7 mouse cellular contexts compared by ENCODE assay signal in the genomic region with DNA sequence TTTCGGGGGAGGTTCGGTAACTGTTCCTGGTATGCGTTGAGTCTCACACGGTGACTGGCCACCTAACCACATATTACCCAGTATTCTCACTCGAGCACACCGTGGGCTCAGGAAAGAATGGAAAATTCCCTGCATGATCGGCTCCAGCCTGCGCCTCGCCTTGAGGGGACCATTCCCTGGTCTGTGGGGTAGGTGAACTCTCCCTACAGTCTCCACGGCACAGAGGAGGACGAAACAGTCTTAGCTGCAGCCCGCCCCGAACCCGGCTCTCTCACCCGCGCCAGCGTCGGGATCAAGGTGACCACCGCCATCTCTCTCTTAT. TPM values are rescaled to one million over a fixed set of nuclear protein-coding genes. Genes with fewer than 3 reads are reported as not detected.
DNase-seq lines count a peak whose midpoint lies in the region; ATAC-seq and TF ChIP-seq lines count a peak whose summit lies in the region.

No protein-coding gene starts in this region.

- peak overlapping the region; percentile 97 for H3K27ac ChIP-seq in neural tube, embryonic 11.5 days (ENCODE audit: low read depth, low read length)
- peak overlapping the region; percentile 100 for H3K27ac ChIP-seq in forebrain, embryonic 10.5 days
- H3K27ac ChIP-seq in limb, embryonic 15.5 days, result peak overlapping the region; percentile 99
- H3K27ac ChIP-seq in stomach, postnatal 0 days (replicated peaks), result peak overlapping the region; percentile 100

- TF ChIP-seq EP300 in stomach, postnatal 0 days (optimal IDR thresholded peaks at IDR 0.05), result no peak

- no peaks in the 10 kb centered on the region for H3K27me3 ChIP-seq in neural tube, embryonic 11.5 days (ENCODE audit: control insufficient read depth, insufficient read depth, low read length)
- H3K27me3 ChIP-seq in forebrain, embryonic 10.5 days (ENCODE audit: poor library complexity, severe bottlenecking), result no peaks in the 10 kb centered on the region
- H3K27me3 ChIP-seq in limb, embryonic 15.5 days, result no peaks in the 10 kb centered on the region
- H3K27me3 ChIP-seq in stomach, postnatal 0 days (ENCODE audit: control insufficient read depth, insufficient read depth, low read length), result no peaks in the 10 kb centered on the region

- no peak; the same call in 1 of the 2 replicates for ATAC-seq in neural tube, embryonic 11.5 days (ENCODE audit: insufficient read depth, low FRiP score, low TSS enrichment)
- ATAC-seq in limb, embryonic 15.5 days (ENCODE audit: insufficient number of reproducible peaks, low FRiP score, low TSS enrichment, low read depth), result no peak
- ATAC-seq in stomach, postnatal 0 days (ENCODE audit: low FRiP score, low TSS enrichment), result no peak

- no peak for DNase-seq in neural tube, embryonic 11.5 days (ENCODE audit: low spot score)
- no peak for DNase-seq in neural tube, embryonic 10.5 days (ENCODE audit: extremely low spot score, low spot score)
- DNase-seq in forebrain, embryonic 10.5 days (ENCODE audit: extremely low spot score, low spot score), result no peak
- DNase-seq in stomach, postnatal 0 days (ENCODE audit: low spot score), result no peak
- no peak for DNase-seq in kidney, adult 11 months
- no peak for DNase-seq in frontal cortex, postnatal 14 days (ENCODE audit: low spot score in 2 of 2)

- no peaks in the 10 kb centered on the region for H3K9me3 ChIP-seq in neural tube, embryonic 11.5 days (ENCODE audit: control insufficient read depth, low read length)
- no peaks in the 10 kb centered on the region for H3K9me3 ChIP-seq in forebrain, embryonic 10.5 days
- no peaks in the 10 kb centered on the region for H3K9me3 ChIP-seq in limb, embryonic 15.5 days
- H3K9me3 ChIP-seq in stomach, postnatal 0 days (ENCODE audit: control insufficient read depth, low read length), result no peaks in the 10 kb centered on the region

- H3K4me1 ChIP-seq in neural tube, embryonic 11.5 days (ENCODE audit: control insufficient read depth, insufficient read depth, low read length), result peaks cover 14% of the 10 kb centered on the region
- H3K4me1 ChIP-seq in forebrain, embryonic 10.5 days, result peaks cover 37% of the 10 kb centered on the region
- H3K4me1 ChIP-seq in limb, embryonic 15.5 days, result peaks cover 18% of the 10 kb centered on the region
- H3K4me1 ChIP-seq in stomach, postnatal 0 days (replicated peaks; ENCODE audit: control insufficient read depth, insufficient read depth), result peaks cover 3% of the 10 kb centered on the region; the same call in 1 of the 2 replicates

- peak overlapping the region; percentile 78 for H3K4me2 ChIP-seq in neural tube, embryonic 11.5 days (ENCODE audit: low read depth)
- peak overlapping the region; percentile 53 for H3K4me2 ChIP-seq in limb, embryonic 15.5 days
- H3K4me2 ChIP-seq in stomach, postnatal 0 days (replicated peaks; ENCODE audit: low read depth), result peak overlapping the region; percentile 79

- no peak for TF ChIP-seq CTCF in stomach, postnatal 0 days (IDR thresholded peaks at IDR 0.05; ENCODE audit: low read depth)

- H3K4me3 ChIP-seq in neural tube, embryonic 11.5 days (ENCODE audit: low read depth, low read length), result peak overlapping the region; percentile 97
- peak overlapping the region; percentile 96 for H3K4me3 ChIP-seq in forebrain, embryonic 10.5 days
- H3K4me3 ChIP-seq in limb, embryonic 15.5 days, result peak overlapping the region; percentile 98
- H3K4me3 ChIP-seq in stomach, postnatal 0 days (ENCODE audit: low read depth, low read length), result peak overlapping the region; percentile 97

- under 1% methylated on average over 19 of the region's 19 CpGs for WGBS in neural tube, embryonic 11.5 days
- under 1% methylated on average over 19 of the region's 19 CpGs for WGBS in forebrain, embryonic 10.5 days
- WGBS in limb, embryonic 15.5 days, result under 1% methylated on average over 19 of the region's 19 CpGs
- WGBS in stomach, postnatal 0 days, result under 1% methylated on average over 19 of the region's 19 CpGs

- peaks cover 2% of the 10 kb centered on the region for H3K36me3 ChIP-seq in neural tube, embryonic 11.5 days (ENCODE audit: control insufficient read depth, insufficient read depth, low read length)
- peaks cover 33% of the 10 kb centered on the region for H3K36me3 ChIP-seq in forebrain, embryonic 10.5 days (replicated peaks)
- H3K36me3 ChIP-seq in limb, embryonic 15.5 days, result no peaks in the 10 kb centered on the region; the same call in 1 of the 2 replicates
- H3K36me3 ChIP-seq in stomach, postnatal 0 days (ENCODE audit: control insufficient read depth, insufficient read depth, low read length), result peaks cover 2% of the 10 kb centered on the region; the same call in 1 of the 2 replicates

- H3K9ac ChIP-seq in neural tube, embryonic 11.5 days (ENCODE audit: low read length), result peak overlapping the region; percentile 98
- H3K9ac ChIP-seq in limb, embryonic 15.5 days, result peak overlapping the region; percentile 99
- peak overlapping the region; percentile 99 for H3K9ac ChIP-seq in stomach, postnatal 0 days (ENCODE audit: low read length)

RNA-seq across cellular contexts. Expression of a gene that starts 0.3 kb away (rescaled TPM):
- polyA plus RNA-seq in neural tube, embryonic 11.5 days (2014; fragmentation: Nextera tagmentation; extraction: Ambion mirVana), result 64.5 and 68.0 TPM in 2 replicates
- polyA plus RNA-seq in forebrain, embryonic 10.5 days (2016; fragmentation: Nextera tagmentation; extraction: Ambion mirVana), result 57.3 and 57.6 TPM in 2 replicates
- polyA plus RNA-seq in limb, embryonic 15.5 days (2015; fragmentation: Nextera tagmentation; extraction: Ambion mirVana), result 38.2 and 39.2 TPM in 2 replicates
- polyA plus RNA-seq in stomach, postnatal 0 days (2015; fragmentation: Nextera tagmentation; extraction: Ambion mirVana), result 12.5 and 16.7 TPM in 2 replicates

RNA-seq across cellular contexts. Expression of a gene that starts 1.2 kb away (rescaled TPM):
- 66.7 and 68.1 TPM in 2 replicates for polyA plus RNA-seq in neural tube, embryonic 11.5 days (2014; fragmentation: Nextera tagmentation; extraction: Ambion mirVana)
- polyA plus RNA-seq in forebrain, embryonic 10.5 days (2016; fragmentation: Nextera tagmentation; extraction: Ambion mirVana), result 64.4 and 65.8 TPM in 2 replicates
- polyA plus RNA-seq in limb, embryonic 15.5 days (2015; fragmentation: Nextera tagmentation; extraction: Ambion mirVana), result 59.5 and 60.3 TPM in 2 replicates
- 37.4 and 38.9 TPM in 2 replicates for polyA plus RNA-seq in stomach, postnatal 0 days (2015; fragmentation: Nextera tagmentation; extraction: Ambion mirVana)

RNA-seq across cellular contexts. Expression of a gene that starts 31.3 kb away (rescaled TPM):
- polyA plus RNA-seq in neural tube, embryonic 11.5 days (2014; fragmentation: Nextera tagmentation; extraction: Ambion mirVana), result 57.7 and 59.4 TPM in 2 replicates
- polyA plus RNA-seq in forebrain, embryonic 10.5 days (2016; fragmentation: Nextera tagmentation; extraction: Ambion mirVana), result 67.1 TPM in 2 replicates
- 34.2 and 37.3 TPM in 2 replicates for polyA plus RNA-seq in limb, embryonic 15.5 days (2015; fragmentation: Nextera tagmentation; extraction: Ambion mirVana)
- polyA plus RNA-seq in stomach, postnatal 0 days (2015; fragmentation: Nextera tagmentation; extraction: Ambion mirVana), result 23.3 and 23.9 TPM in 2 replicates

RNA-seq across cellular contexts. Expression of a gene that starts 42.0 kb away (rescaled TPM):
- polyA plus RNA-seq in neural tube, embryonic 11.5 days (2014; fragmentation: Nextera tagmentation; extraction: Ambion mirVana), result 0.17 TPM in 1 of 2 replicates, not detected in the other
- 0.16 and 0.24 TPM in 2 replicates for polyA plus RNA-seq in forebrain, embryonic 10.5 days (2016; fragmentation: Nextera tagmentation; extraction: Ambion mirVana)
- 0.13 and 0.30 TPM in 2 replicates for polyA plus RNA-seq in limb, embryonic 15.5 days (2015; fragmentation: Nextera tagmentation; extraction: Ambion mirVana)
- 0.15 and 0.16 TPM in 2 replicates for polyA plus RNA-seq in stomach, postnatal 0 days (2015; fragmentation: Nextera tagmentation; extraction: Ambion mirVana)

RNA-seq across cellular contexts. Expression of a gene that starts 52.2 kb away (rescaled TPM):
- polyA plus RNA-seq in neural tube, embryonic 11.5 days (2014; fragmentation: Nextera tagmentation; extraction: Ambion mirVana), result 13.2 and 14.3 TPM in 2 replicates
- 15.3 and 16.7 TPM in 2 replicates for polyA plus RNA-seq in forebrain, embryonic 10.5 days (2016; fragmentation: Nextera tagmentation; extraction: Ambion mirVana)
- 21.6 and 25.8 TPM in 2 replicates for polyA plus RNA-seq in limb, embryonic 15.5 days (2015; fragmentation: Nextera tagmentation; extraction: Ambion mirVana)
- polyA plus RNA-seq in stomach, postnatal 0 days (2015; fragmentation: Nextera tagmentation; extraction: Ambion mirVana), result 15.7 and 16.7 TPM in 2 replicates
